Mouse (Mus musculus): ENCODE data around the gene Gm44973.
A peak's percentile ranks its signal among the peaks of the same experiment; 100 is the strongest.
"Not testable (repeated sequence)": the region's sequence is repeated elsewhere in the genome, so short reads cannot be mapped to it uniquely, and the experiment has no call there.

The Gm44973 gene

DNA sequence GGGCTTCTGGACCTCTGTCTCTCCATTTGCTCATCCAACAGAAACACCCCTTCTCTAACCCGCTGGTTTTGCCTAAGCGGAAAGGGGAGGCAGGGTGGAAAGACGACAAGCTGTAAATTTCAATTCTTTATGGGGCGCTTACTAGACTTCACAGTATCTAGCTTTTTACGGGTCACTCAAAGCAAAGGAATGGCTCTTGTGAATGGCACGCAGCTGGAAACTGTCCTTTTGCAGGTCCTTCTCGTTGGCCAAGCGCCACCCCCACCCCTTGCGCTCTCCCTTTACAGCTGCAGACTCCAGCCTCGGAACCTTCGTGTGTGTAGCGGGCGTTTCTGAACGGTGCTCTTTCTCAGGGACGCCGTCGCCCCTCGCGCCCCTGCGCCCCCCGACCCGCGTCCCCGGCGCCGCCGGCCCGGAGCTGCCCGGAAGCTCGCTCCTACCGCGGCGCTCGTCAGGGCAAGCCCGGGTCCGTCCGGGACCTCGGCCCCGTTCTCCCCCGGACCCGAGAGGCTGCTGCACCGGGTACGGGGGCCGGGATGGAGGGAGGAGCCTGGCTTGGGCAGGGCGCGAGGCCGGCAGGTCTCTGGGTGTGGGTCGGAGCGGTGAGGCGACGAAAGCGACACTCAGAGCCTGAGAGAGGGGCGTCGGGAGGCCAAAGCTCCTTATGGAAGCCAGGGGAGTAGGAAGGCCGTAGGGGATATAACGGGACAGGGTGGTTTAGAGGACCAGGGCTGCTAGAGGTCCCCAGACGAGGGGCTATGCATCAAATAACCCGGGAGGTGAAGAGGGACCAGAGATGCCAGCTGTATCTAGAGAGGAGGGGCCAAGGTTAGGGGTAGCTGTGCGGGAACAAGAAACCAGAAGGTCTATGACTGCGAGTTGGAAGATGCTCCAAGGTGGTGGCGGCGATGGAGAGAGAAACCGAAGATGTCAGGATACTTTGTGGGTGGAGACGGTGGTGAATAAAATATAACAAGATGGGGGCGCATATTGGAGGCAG is 36.2 kb downstream of the Gm44973 start, which contains the start of gene Zfp580:
Zfp580 (plus strand) TSS at position 346 of the 1,000 bp plus-strand sequence.
- DNase-seq (ENCODE audit: low spot score), result peak; percentile 73

DNA sequence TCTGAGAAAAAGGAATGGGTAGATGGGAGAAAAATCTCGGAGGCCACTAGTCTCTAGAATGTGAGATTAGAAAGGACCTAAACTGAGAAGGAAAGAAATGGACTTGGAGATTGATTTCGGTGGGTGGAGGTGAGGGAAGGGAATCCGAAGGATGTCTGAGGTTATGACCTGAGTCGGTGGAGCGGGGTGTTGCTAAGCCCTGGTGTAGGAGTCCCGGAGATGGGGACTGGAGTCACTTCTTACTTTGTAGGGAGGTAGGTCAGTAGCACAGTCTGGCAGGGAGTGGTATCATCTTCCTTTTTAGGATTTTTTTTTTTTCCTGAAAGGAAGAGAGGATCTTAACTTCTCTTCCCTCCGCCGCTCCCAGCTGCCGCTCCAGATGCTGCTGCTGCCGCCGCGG is 37.1 kb downstream of the Gm44973 start:
- DNase-seq (ENCODE audit: low spot score), result no peak

DNA sequence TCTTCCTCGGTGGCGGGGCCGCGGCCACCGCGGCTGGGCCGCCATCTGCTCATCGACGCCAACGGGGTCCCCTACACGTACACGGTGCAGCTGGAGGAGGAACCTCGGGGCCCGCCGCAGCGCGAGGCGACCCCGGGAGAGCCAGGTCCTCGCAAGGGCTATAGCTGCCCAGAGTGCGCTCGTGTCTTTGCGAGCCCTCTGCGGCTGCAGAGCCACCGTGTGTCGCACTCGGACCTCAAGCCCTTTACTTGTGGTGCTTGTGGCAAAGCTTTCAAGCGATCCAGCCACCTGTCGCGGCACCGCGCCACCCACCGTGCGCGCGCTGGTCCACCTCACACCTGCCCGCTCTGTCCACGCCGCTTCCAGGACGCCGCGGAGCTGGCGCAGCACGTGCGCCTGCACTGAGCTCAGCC is 37.6 kb downstream of the Gm44973 start:
- DNase-seq (ENCODE audit: low spot score), result no peak

DNA sequence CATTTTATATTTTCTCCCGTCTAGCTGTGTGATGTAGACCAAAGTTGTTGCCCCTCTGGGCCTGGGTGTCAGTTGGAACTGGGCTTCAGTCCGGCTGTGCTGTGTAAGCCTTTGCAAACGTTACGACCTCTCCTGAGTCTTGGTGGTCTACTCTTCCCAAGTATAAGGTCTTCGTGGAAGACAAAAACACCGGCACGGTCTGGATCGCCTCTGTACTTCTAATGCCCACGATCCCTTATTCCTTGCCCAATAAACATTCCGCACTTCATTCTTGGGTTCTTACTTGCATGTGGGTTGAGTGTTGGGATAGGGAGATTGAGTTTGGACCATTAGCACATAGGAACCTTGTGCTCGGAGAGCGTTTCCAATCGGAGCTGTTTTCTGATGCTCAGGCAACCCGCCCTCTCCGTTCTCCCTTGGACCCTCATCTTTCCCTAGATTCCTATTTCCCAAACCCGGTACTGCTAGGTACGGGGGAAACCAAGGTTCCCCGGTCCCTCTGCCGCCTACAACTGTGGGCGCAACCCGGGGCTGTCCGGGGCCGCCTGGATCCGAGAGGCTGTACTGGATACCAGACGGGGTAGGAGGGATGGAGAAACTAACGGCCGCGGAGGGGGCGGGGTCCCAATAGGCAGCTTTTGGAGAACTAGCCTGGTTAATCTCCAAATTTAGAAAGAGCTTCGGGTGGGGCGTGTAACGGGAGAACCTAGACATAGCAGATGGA is 38.3 kb downstream of the Gm44973 start:
- no peak for DNase-seq (ENCODE audit: low spot score)

DNA sequence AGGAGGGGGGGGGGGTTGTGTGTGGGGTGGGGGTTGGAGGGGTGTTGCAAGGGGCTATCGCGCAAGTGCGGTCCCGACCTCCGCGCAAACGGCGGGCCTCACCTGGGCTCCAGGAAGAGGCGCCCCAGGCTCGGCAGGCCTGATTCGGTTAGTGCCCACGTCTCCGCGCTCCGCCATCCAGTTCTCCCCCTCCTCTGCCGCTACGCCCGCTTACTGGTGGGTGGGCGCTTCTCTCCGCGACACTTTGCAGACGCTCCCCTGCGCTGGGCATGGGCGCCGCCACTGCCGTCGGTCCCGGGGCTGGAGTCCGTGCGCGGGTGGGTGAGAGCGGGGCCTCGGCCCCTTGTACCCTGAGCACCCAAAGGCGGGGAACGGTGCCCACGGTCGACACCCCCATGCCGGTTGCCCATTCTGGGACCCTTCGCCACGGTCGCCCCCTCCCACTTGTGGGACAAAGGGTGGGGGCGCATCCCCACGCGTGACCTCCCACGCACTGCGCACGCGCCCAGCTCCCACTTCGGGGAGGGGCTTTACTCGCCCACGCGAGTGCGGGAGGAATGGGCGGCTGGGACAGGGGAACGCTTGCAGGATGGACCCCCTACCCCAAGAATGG is 41.5 kb downstream of the Gm44973 start:
- peak; percentile 64 for DNase-seq (ENCODE audit: low spot score)

DNA sequence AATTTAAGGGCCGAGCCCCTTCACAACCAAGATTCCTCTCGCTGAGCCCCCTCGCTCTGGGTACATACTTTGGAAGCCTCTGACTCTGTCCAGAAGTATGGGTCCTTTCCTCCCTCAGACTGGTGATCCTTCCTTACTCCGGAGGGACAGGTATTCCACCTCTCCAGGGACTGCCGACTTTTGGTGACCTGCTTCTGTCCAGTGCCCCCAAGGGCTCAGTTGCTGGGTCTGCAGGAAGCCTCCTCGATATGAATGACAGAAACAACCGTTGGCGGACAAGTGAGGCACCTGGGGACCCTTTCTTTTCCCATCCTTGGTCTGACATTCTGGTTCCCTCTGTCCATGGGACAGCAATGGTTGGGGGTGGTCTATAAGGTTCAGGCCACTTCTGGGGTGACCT is 42.1 kb downstream of the Gm44973 start:
- DNase-seq (ENCODE audit: low spot score), result no peak

DNA sequence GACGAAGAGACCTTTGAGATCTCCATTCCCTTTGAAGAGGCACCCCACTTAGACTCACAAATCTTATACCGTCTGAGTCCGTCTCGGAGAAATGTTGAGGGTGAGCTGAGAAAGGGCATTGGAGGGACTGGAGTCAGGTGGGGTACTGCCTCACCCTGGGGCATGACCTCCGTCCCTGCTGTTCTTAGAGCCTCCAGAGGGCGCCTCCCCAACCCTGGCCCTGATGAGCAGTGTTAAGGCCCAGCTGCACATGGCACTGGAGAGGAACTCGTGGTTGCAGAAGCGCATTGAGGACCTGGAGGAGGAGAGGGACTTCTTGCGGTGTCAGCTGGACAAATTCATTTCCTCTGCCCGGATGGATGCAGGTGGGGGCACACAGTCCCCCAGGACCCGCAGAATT is 42.5 kb downstream of the Gm44973 start:
- DNase-seq (ENCODE audit: low spot score), result no peak

DNA sequence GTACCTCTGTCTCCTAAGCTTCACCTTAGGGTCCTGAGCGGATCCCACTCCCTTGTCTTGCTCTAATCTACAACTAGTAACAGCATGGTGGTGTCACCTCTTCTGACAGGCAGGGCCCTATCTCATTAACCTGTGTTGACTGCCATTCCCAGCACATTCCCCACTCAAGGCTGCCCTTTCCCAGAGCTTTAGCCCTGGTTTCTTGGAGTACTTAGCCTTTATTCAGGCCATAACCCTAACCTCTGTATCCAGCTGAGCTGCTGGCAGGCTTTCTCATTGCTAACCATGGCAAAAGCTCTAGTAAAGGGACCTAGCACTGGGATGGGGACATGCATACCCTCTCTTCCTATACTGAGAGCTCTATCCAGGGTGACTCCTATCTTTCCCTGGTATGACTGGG is 43.3 kb downstream of the Gm44973 start:
- no peak for DNase-seq (ENCODE audit: low spot score)

DNA sequence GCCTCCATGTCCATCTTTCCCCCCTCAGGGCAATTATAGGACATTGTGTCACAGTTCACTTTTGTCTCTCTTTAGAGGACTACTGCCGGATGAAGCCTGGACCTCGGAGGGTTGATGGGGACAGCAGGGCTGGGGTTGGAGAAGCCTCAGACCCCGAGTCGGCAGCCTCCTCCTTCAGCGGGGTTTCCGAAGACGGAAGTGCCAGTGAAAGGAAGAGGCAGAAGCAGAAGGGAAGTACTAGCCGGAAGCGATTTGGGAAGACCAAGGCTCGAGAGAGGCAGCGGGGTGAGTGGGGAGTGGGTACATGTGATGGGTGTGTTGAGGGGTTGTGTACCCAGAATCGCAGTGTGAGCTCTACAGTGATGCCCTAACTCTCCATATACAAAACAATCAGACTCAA is 44.1 kb downstream of the Gm44973 start:
- no peak for DNase-seq (ENCODE audit: low spot score)

DNA sequence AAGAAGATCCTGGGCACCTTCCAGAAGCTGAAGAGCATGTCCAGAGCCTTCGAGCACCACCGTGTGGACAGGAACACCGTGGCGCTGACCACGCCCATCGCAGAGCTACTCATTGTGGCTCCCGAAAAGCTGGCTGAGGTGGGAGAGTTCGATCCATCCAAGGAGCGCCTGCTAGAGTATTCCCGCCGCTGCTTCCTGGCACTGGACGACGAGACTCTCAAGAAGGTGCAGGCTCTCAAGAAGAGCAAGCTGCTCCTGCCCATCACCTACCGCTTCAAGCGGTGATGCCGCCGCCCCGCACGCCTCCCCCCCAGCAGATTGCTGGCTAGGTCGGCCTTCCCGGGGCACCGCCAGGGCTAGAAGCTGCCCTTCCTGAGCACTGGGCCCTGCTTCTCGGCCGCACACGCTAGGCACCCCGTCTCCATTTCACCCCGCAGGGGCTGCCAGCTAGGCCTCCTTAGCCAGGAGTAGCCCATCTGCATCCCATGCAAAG is 45.0 kb downstream of the Gm44973 start:
- peak; percentile 84 for DNase-seq (ENCODE audit: low spot score)

DNA sequence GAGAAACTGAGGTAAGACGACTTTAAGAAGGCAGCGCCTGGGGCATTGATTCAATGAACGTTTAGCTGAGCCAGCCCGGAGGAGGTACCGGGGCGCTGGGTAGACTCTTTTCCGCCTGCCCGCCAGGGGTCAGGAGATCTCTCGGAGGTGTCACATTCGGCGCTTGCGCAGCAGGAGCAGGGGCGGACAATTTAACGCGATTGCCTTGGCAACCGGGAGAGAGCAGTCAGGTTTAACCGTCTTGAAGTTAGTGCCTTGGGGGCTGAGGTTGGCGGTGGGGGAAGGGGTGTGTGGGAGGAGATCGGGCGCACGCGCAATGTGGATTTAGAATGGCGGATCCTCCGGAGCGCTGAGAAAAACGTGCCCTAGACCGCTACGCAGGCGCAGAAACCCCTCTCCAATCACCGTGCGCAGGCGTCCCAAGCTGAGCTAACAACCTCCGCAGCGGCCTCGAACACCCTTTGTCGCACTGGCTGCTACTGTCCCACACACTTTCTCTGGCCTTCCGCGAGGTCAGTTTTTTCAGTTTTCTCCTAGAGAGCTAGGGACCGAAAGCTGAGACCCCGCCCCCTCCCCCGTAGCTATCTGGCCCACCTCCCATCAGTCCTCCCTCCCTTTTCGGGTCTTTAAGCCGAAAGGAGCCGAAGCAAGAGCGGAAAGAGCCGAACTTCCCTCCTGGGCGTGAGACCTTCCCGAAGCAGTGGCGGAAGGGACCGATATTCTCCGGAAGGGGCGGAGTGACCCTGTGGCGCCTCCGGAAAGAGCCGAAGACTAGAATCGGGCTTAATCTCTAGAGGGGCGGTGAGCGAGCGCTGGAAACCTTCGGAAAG is 45.9 kb downstream of the Gm44973 start:
- peak; percentile 99 for DNase-seq (ENCODE audit: low spot score)

DNA sequence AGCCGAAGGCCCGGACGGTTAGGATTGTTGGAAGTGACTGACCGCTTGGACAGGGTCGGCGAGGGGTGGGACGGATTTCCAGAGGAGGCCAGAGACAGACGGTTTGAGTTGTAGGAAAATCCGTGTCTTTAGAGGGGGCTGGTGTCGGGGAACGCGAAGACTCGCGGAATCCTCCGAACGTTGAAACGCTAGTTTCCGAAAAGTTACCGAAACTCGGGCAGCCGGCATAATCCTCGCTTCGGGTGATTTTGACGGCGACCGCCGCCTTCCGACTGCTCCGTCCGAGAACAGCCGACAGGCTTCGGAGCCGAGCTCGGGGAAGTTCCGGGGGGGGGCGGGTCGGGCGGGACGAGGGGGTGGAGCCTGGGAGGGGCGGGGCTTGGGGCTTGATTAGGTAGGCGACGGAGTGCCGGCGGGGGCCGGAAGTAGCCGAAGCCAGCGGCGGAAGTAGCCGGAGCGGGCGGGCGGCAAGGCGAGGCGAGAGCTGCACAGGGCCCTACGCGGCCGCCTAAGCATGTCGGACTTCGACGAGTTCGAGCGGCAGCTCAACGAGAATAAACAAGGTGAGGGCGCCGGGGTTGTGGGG is 46.6 kb downstream of the Gm44973 start, which contains the start of gene U2af2:
U2af2 (plus strand) TSS at position 370 of the 586 bp plus-strand sequence.
- peak; percentile 93 for DNase-seq (ENCODE audit: low spot score)

DNA sequence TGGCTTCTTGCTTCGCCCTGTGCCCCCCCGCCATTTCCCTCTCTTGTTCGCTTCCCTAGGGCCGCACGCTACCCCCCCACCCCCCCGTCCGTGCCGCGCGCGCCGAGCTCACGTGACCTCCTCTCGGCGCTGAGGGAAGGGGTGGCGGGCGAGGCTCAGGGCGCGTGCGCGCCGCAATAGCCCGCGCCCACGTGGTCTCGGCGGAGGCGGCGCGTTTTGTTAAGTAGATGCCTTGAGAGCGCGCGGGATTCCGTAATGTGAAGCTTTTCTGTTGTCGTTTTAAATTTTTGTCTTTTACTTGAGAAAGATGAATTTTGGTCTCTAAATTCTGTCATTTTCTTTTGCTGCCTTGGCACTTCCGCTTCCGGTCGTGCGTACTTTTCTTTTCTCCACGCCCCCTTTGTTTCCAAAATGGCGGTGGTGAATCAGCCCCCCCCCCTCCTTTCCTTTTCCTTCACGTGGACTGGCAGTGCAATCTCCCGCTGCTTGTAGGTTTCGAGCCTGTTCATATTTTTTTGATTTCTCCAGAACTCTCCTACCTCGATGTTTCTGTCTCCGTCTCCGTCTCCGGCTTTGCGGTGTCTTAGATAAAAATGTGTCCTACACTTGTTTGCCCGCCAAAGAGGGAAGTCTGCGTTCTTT is 47.2 kb downstream of the Gm44973 start:
- DNase-seq (ENCODE audit: low spot score), result no peak

DNA sequence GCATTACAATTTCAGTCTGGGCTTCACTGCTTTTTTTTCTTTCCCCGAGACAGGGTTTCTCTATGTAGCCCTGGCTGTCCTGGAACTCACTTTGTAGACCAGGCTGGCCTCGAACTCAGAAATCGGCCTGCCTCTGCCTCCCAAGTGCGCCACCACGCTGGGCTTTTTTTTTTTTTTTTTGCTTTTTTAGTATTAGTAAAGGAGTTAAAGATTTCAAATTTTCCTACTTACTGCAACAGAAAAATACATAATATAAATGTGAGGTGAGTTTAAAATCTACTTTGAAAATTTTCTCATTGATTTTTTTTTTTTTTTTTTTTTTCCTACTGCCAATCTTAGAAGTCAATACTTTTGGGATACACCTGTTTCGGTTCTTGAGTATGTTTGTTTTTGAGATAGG is 49.6 kb downstream of the Gm44973 start:
- DNase-seq (ENCODE audit: low spot score), result no peak

DNA sequence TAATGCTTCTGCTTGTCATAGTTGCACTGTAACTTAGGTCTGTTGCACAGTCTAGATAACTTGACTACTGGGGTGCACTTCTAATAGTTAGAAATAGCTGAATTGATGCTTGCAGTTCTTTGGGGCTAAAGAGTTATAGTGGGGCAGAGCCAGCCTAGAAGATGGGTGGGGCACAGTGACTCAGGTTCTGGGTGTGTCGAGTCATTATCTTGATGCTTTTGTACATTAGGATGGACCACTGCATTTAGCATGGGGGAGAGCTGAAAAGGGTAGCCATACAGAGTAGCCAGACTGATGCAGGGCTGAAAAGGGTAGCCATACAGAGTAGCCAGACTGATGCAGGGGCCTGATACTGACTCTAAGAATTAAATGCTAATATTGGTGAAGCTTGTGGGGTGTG is 58.3 kb downstream of the Gm44973 start:
- no peak for DNase-seq (ENCODE audit: low spot score)

DNA sequence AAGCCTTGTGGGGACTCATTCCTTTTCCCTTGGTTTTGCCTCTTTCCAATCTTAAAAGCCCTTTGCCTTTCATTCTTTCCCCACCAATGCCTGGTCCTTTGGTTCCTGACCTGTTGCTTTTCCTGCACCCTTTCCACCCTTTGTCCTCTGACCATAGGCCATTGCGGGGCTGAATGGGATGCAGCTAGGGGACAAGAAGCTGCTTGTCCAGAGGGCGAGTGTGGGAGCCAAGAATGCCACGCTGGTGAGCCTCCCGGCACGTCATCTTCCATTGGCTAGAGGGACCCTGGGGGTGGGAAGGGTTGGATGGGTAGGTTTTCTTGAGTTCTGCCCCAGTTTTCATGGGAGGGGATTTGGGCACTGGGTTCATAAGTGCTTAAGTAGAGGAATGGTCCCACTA is 59.7 kb downstream of the Gm44973 start:
- DNase-seq (ENCODE audit: low spot score), result no peak

DNA sequence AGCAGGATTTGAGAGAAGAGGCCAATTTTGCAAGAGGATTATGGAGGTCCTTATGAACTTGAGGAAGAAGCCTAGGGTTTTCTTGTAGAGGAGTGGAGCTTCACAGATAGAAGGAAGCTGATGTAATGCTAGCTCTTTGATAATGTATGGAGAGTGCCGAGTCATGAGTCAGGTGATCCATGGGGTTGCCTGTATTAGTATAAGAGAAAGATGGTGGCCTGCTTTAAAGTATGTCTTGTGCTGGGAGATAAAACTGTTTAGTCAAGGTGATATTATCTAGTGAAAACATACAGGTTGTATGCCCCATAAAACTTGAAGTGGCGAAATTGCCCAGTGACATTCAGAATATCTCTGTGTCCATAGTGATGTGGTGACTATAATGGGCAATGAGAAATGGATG is 61.6 kb downstream of the Gm44973 start:
- no peak for DNase-seq (ENCODE audit: low spot score)

DNA sequence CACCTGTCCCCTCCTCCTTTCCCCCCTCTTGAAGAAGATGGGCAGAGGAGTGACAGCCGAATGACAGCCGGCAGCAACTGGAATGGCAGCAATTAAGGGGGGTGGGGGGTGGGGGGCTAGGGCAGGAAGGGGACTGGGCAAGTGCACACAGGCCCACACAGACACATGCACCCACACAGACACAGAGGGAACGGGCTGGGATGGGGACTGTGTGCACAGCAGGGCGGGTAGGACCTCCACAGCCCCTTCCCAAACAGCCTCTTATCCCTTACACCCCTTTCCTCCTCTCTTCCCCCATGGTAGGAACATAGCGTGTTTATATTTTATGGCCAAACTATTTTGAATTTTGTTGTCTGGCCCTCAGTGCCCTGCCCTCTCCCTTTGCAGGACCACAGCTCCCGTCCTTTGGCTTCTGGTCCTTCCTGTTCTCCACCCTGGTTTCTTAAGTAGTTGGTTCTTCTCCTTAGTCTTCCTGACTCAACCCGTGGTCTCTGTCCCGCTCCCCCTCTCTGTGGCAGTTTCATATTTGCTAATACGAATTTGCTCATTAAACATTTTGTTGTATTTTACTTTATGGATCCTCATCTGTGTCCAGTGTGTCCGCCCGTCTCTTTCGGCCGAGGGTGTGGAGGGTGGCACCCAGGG is 64.2 kb downstream of the Gm44973 start:
- not testable (repeated sequence) for DNase-seq (ENCODE audit: low spot score)

DNA sequence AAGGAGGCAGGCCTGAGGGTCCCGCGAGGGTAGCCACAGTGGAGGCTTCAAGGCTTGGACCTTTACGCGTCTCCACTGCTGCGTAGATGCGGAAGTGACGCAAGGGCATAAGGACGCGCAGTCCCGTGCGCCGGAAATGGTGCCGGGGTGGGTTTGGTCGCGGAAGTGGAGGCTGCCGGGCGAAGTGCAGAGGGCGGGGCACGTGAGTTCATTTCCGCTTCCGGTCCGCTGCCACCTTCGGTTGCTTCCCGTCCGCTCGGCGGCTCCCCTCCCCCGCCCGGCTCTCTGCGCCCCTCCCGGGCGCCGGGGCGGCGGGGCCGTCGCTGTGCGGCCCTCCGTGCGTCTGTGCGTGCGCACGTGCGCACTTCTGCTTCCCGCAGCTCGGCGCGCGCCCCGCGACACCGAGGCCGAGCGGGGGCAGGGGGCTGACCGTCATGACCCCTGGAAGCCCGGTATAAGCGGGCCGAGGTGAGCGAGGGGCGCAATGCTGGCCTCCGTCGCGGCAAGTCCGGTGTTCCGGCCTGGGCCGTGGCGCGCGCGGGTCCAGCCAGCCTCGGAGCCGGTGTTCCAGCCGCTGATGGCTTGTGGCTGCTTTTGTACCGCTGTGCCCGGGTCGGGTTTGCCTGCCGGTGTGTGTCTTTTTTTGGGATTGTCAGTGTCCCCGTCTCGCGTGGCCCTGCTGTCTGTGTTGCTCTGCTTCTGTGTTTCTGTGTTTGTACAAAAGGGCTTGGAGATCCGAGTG is 64.9 kb downstream of the Gm44973 start, which contains the start of gene Epn1:
Epn1 (plus strand) TSS at position 226 of the 742 bp plus-strand sequence.
- peak; percentile 97 for DNase-seq (ENCODE audit: low spot score)
